Mouse (Mus musculus) mesoderm, embryonic 11.5 days (tissue): ENCODE results near the gene Cdc42.

ENCODE experiments used
- DNase-seq: peaks from one replicate; pipeline ENCODE4 v3.0.0-alpha.2; 2012; ENCODE audit warnings: low read depth, low spot score

Cdc42 gene

GRCm38 (mm10) chr4:137285876-137286661 lies 71.5 kb downstream of the Cdc42 start:
- DNase-seq = no peak

GRCm38 (mm10) chr4:137283407-137283732 lies 74.2 kb downstream of the Cdc42 start:
- DNase-seq = no peak

- peak; percentile 23 for DNase-seq
Measured at GRCm38 (mm10) chr4:137282584-137283406, 74.7 kb downstream of the Cdc42 start.

DNA sequence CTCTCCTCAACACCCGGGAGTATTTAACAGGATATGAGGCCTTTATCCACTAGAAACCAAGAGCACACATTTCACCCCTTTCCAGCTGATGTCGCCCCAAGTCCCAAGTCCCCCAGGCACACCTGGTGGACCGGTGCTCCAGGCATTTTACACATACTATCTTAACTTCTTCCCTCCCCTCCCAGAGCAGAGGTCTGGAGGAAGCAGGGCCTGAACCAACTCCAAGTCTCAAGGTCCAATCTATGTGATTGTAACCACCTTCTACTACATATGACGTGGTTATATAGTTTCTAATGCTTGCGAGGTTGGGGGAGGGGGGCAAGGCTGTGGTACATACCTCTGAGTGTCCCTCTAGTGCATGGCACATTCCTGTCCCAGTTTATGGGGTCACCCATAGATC lies 75.4 kb downstream of the Cdc42 start:
- no peak for DNase-seq

- no peak for DNase-seq
Measured at GRCm38 (mm10) chr4:137281273-137281672, 76.2 kb downstream of the Cdc42 start.

- DNase-seq = no peak
Measured at GRCm38 (mm10) chr4:137279346-137279745, 78.2 kb downstream of the Cdc42 start.

- DNase-seq = peak; percentile 74
Measured at GRCm38 (mm10) chr4:137278144-137279040, 79.1 kb downstream of the Cdc42 start.

DNA sequence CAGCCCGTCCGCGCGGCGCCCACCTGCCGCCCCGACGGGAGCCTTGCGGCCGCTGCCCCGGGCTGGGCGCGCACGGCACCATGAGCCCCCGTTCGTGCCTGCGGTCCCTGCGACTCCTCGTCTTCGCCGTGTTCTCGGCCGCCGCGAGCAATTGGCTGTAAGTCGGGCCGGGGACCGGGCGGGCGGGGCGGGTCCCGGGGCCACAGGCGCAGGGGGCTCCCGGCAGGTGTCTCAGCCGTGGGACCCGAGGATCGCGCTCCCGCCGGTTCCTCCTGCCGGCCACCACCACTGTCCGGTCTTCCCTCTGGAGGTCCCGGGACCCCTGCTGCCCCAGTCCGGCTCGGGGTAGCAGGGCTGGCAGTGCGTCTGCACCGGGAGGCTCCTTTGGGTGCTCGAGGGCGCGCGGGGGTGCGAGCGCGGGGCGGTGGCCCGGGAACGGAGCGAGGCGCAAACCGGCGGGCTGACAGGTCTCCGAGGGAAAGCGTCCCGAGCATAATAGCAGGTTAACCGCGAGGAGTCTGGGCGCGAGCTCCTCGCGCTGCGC lies 79.8 kb downstream of the Cdc42 start:
- DNase-seq = no peak

DNA sequence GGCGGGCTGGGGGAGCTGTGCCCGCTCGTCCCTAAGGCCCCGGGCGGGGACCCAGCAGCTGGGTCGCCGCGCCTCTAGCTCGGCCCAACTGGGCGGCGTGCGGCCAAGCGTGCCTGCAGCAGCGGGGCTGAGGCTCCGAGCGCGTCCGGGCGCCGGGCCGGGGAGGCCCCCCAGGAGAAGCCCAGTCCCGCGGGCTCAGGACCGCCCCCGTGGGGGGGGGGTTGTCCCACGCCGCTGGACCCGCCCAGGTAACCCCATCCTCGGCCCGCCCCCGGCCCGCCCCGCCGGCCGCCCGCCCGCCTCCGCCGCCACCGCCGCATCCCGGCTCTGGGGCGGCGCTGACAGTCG lies 80.4 kb downstream of the Cdc42 start, which contains the start of gene Wnt4:
Gene Wnt4 (plus strand): TSS at position 324 of the 348 bp plus-strand sequence.
- DNase-seq = peak; percentile 72

DNA sequence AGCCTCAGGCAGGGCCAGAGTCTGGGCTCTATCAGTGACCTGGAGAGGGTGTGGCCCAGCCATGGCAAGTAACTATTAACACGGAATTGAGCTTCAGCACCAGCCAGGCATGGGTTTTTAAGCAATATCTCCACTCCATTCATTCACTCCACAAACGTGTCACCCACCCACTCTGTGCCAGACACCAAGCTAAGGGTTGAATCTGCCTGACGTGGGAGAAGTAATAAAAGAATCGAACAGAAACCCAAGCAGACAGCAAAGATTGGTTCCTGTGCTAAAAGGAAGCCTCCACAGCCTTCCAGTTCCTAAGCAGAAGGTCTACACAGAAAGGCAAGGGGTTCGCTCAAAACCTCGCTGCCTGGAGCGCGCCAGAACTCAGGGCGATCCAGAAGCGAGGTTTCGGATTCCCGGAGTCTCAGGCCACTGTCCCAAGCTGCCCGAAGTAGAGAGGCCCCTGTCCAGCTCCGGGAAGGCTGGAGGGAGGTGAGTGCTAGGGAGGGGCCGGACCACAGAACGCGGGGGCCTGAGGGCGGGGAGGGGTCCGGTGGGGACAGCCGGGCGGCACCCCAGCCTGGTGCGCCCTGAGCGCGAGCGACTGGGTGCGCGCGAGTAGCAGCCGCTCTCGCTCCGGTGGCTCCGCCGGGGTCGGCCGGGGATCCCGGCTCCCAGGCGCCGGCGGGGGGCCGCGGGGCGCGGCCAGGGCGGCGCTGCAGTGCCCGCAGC lies 80.9 kb downstream of the Cdc42 start:
- DNase-seq = no peak

DNA sequence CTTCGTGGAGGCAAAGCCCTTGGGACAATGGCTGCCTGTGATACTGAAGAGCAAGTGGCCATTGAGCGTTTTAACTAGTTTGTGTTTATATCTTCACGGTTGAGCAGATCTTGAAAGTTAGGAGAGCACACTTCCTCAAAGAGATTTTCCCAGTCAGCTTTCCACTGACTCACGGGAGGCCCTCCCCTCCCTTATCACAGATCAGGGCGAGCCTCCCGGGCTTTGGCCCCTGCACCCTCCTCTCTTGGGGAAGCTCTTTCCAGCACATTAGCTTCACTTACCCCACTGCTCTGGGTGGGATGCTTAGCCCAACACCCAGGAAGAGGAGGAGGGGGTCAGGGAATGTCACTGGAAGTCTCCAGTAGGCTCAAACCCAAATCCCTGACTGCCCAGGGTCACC lies 83.2 kb downstream of the Cdc42 start:
- DNase-seq = no peak

GRCm38 (mm10) chr4:137271856-137272255 lies 85.7 kb downstream of the Cdc42 start:
- DNase-seq = no peak
